Mouse (Mus musculus) small intestine, adult 2 months (tissue): ENCODE results near the gene Serpina3f.

ENCODE experiments used
- CTCF ChIP-seq: fragments of 200-500 bp; IDR thresholded peaks from 2 replicates; pipeline ENCODE4 v1.5.1; 2012; ENCODE audit warnings: low read depth, mild to moderate bottlenecking, control low read depth, inconsistent platforms, low read length, moderate library complexity, mixed read lengths; ENCODE audit not compliant: insufficient replicate concordance, insufficient read length; ENCODE audit errors: extremely low read depth
- POLR2A ChIP-seq: fragments of 200-500 bp; IDR thresholded peaks from 2 replicates; pipeline ENCODE4 v1.6.1; 2012; ENCODE audit warnings: low read depth, mild to moderate bottlenecking, control low read depth, inconsistent platforms, low read length, moderate library complexity

DNA sequence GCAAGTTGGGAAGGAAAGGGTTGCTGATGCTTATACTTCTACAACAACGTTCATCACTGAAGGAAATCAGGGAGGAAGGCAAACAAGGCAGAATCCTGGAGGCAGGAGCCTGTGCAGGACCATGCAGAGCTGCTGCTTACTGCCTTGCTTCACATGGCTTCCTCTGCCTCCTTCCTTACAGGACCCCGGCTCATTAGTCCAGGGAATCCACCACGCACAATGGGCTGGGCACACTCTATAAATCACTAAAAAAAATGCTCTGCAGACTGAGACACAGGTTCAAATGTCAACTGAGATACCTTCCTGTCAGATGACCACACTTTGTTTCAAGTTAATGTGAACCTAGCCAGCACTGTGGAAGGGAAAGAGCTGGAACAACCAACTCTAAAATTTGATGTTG is 46.7 kb downstream of the Serpina3f start:
- TF ChIP-seq POLR2A, result no peak
- TF ChIP-seq CTCF, result no peak
